Mouse (Mus musculus) liver, adult 2 months (tissue): ENCODE data around the gene Glis3. TPM values are rescaled to one million over a fixed set of nuclear protein-coding genes. Genes with fewer than 3 reads are reported as not detected.

ENCODE experiments used
- DNase-seq: peaks from one replicate; pipeline ENCODE4 v3.0.0-alpha.2; 2011; ENCODE audit warnings: low read depth, low spot score; ENCODE audit errors: extremely low read depth
- H3K27ac ChIP-seq: fragments of 200-500 bp; replicated peaks from 2 replicates; pipeline ENCODE4 v1.5.1; 2012; ENCODE audit warnings: low read depth, mild to moderate bottlenecking, control low read depth, inconsistent platforms, low read length; ENCODE audit not compliant: insufficient read depth
- H3K27me3 ChIP-seq: fragments of 200-500 bp; 2 replicates; pipeline ENCODE4 v1.6.1; 2012; ENCODE audit warnings: mild to moderate bottlenecking, moderate library complexity, low read length, inconsistent platforms; ENCODE audit not compliant: control insufficient read depth, insufficient read depth
- H3K36me3 ChIP-seq: fragments of 200-500 bp; 2 replicates; pipeline ENCODE4 v1.6.1; 2012; ENCODE audit warnings: low read length, inconsistent platforms; ENCODE audit not compliant: control insufficient read depth, insufficient read depth
- H3K4me1 ChIP-seq: fragments of 200-500 bp; 2 replicates; pipeline ENCODE4 v1.6.1; 2011; ENCODE audit warnings: low read length; ENCODE audit not compliant: control insufficient read depth, insufficient read depth
- H3K4me3 ChIP-seq: fragments of 200-500 bp; 2 replicates; pipeline ENCODE4 v1.5.1; 2011; ENCODE audit warnings: low read depth, mild to moderate bottlenecking, control low read depth, low read length, moderate library complexity; ENCODE audit not compliant: insufficient read depth
- H3K79me2 ChIP-seq: fragments of 200-500 bp; 2 replicates; pipeline ENCODE4 v1.6.1; 2012; ENCODE audit warnings: inconsistent platforms, mild to moderate bottlenecking, low read length, moderate library complexity; ENCODE audit not compliant: control insufficient read depth, insufficient read depth
- H3K9ac ChIP-seq: fragments of 200-500 bp; 2 replicates; pipeline ENCODE4 v1.6.1; 2012; ENCODE audit warnings: low read depth, mild to moderate bottlenecking, control low read depth, inconsistent platforms, low read length
- CTCF ChIP-seq: fragments of 200-500 bp; IDR thresholded peaks from 2 replicates; pipeline ENCODE4 v1.5.1; 2011; ENCODE audit warnings: low read depth, low read length, control low read depth
- POLR2A ChIP-seq: fragments of 200-500 bp; IDR thresholded peaks from 2 replicates; pipeline ENCODE4 v1.6.1; 2011; ENCODE audit warnings: low read length, control low read depth; ENCODE audit not compliant: insufficient read depth; ENCODE audit errors: extremely low read depth
- WGBS: fragments of 180-500 bp; shearing (Covaris S2); methylation state at CpG from one replicate; pipeline ENCODE4 v1.1.7; 2018; 5-methylcytosine and 5-hydroxymethylcytosine counted together
- polyA plus RNA-seq: library from polyadenylated mRNA; depleted of rRNA; stranded (reverse); fragments of >200 nt; gene quantifications from 2 replicates; pipeline ENCODE4 v1.2.3, GENCODE M21; 2012
- total RNA-seq: library from RNA; depleted of rRNA; stranded (reverse); fragments of >200 nt; gene quantifications from 2 replicates; pipeline ENCODE4 v1.2.3, GENCODE M21; 2014

The Glis3 gene
- total and polyA plus RNA-seq, 2 experiments = 0.37 to 0.43 TPM

DNA sequence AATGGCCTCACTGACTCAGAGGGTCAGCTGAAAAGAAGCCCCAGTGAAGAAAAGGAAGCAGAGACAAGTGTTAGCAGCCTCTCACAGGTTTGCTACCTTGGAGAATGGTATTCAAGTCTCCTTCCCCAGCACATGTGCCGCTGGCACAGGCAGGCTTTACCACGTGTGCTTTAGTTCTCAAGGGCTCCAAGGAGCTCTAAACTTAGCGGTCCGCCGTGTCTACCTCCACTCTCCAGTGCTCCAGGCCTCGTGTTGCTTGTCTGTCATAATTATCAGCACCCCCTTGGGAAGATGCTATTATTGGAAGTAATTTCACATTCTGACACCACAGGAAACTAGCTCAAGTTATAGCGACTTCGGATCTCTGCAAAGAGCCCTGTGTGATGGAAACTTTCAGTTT lies 344.0 kb downstream of the Glis3 start:
- 86% methylated on average over 8 of the region's 8 CpGs for WGBS
- no peaks in the 10 kb centered on the region for H3K27me3 ChIP-seq
- TF ChIP-seq CTCF (no peak), POLR2A (no peak)

DNA sequence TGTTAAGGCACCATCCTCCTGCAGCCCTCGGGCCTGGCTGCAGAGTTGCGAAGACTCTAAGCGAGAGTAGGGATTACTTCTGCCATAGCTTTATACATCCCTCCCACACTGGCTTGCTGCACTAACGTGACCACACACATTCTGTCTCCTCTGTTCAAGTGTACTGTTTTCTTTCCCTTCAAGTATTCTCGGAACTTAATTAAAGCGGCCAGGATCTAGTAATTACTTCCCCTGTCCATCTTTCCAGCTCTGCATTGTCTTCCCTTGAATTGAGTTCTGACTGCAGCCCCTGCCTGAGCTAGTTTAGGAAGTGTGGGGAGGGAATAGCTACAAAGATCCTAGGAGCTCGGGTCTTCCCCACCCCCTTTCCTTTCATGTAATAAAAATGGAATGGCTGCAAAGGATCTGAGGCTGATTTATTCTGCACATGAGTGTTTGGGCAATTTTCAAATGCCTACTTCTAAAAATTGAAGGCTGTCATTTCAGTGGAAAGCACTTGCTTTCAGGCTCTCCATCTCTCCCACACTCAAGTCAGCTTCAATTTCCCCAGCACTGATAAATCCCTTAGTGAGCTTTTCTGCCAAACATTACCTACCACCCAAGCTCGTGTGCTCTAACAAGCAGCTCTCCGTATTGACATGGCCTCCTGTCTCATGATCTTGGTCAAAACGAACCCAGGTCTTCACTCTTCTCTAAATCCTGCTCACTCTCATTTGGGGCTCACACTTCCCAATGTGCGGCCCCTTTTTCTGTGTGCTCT lies 346.7 kb downstream of the Glis3 start:
- WGBS = 79% methylated on average over 11 of the region's 11 CpGs
- Histone ChIP-seq H3K79me2 (no peaks in the 10 kb centered on the region), H3K4me1 (no peaks in the 10 kb centered on the region), H3K27ac (no peak overlapping the region), H3K9ac (no peak overlapping the region), H3K4me3 (no peak overlapping the region), H3K36me3 (no peaks in the 10 kb centered on the region), H3K27me3 (no peaks in the 10 kb centered on the region)
- DNase-seq = no peak
- no peak for TF ChIP-seq POLR2A
- TF ChIP-seq CTCF = no peak

More for the DNA sequence above, 344.0 kb downstream of the Glis3 start:
- no peak for DNase-seq
- H3K27ac ChIP-seq = no peak overlapping the region
- H3K4me1 ChIP-seq = no peaks in the 10 kb centered on the region
- H3K36me3 ChIP-seq = no peaks in the 10 kb centered on the region
- no peak overlapping the region for H3K4me3 ChIP-seq
- no peak overlapping the region for H3K9ac ChIP-seq
- no peaks in the 10 kb centered on the region for H3K79me2 ChIP-seq

- TF ChIP-seq CTCF (no peak), POLR2A (no peak)
- no peak for DNase-seq
- Histone ChIP-seq H3K4me3 (no peak overlapping the region), H3K79me2 (no peaks in the 10 kb centered on the region), H3K36me3 (no peaks in the 10 kb centered on the region), H3K27me3 (no peaks in the 10 kb centered on the region), H3K9ac (no peak overlapping the region), H3K4me1 (no peaks in the 10 kb centered on the region), H3K27ac (no peak overlapping the region)
- 76% methylated on average over 16 of the region's 16 CpGs for WGBS
These were observed 351.3 kb downstream of the Glis3 start for GRCm38 (mm10) chr19:28328444-28329110.

DNA sequence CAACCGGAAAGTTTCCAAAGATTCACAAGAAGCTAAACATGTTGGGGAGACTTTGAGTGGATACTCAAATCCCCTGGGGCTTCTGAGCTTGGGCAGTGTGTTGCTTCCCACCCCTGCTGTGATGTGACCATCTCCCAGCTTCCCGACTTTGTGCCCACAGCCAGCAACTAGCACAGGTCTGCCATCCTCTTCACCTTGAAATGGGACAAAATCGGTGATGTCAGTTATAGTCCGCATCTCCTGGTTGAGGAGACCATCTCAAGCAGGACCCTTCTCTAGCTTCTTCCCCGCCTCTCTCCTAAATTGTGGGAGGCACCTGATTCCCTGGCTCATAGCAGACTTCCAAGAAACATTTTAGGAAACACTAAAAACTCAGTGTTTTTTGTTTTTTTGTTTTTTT lies 352.3 kb downstream of the Glis3 start:
- H3K27ac ChIP-seq = no peak overlapping the region
- DNase-seq = no peak
- H3K27me3 ChIP-seq = no peaks in the 10 kb centered on the region
- H3K4me1 ChIP-seq = no peaks in the 10 kb centered on the region
- no peak overlapping the region for H3K9ac ChIP-seq
- no peak overlapping the region for H3K4me3 ChIP-seq
- 91% methylated on average over 5 of the region's 5 CpGs for WGBS
- no peak for TF ChIP-seq POLR2A
- no peak for TF ChIP-seq CTCF
- no peaks in the 10 kb centered on the region for H3K79me2 ChIP-seq
- H3K36me3 ChIP-seq = no peaks in the 10 kb centered on the region

- no peak for DNase-seq
- Histone ChIP-seq H3K27me3 (no peaks in the 10 kb centered on the region), H3K36me3 (no peaks in the 10 kb centered on the region), H3K4me3 (no peak overlapping the region), H3K9ac (no peak overlapping the region), H3K4me1 (no peaks in the 10 kb centered on the region), H3K79me2 (no peaks in the 10 kb centered on the region), H3K27ac (no peak overlapping the region)
- 28% methylated on average over 6 of the region's 6 CpGs for WGBS
- TF ChIP-seq POLR2A (no peak), CTCF (no peak)
These were observed 373.8 kb downstream of the Glis3 start for GRCm38 (mm10) chr19:28306036-28306435.

GRCm38 (mm10) chr19:28305510-28305909 lies 374.4 kb downstream of the Glis3 start:
- no peaks in the 10 kb centered on the region for H3K4me1 ChIP-seq
- H3K36me3 ChIP-seq = no peaks in the 10 kb centered on the region
- TF ChIP-seq CTCF = no peak
- no peak for TF ChIP-seq POLR2A
- no peaks in the 10 kb centered on the region for H3K27me3 ChIP-seq
- no peaks in the 10 kb centered on the region for H3K79me2 ChIP-seq
- 60% methylated on average over 4 of the region's 4 CpGs for WGBS
- no peak overlapping the region for H3K27ac ChIP-seq
- H3K4me3 ChIP-seq = no peak overlapping the region
- H3K9ac ChIP-seq = no peak overlapping the region
- DNase-seq = no peak
